Mouse (Mus musculus): Measurements from ENCODE around the gene Treml1. TPM values are rescaled to one million over a fixed set of nuclear protein-coding genes. Genes with fewer than 3 reads are reported as not detected.

Gene Treml1
- polyA plus RNA-seq, 1 experiment from 2014 or later: 0.59 TPM

- Histone ChIP-seq H3K9me3 (no peaks in the 10 kb centered on the region), H3K9ac (replicated peaks) (no peak overlapping the region), H3K4me2 (replicated peaks) (no peak overlapping the region), H3K36me3 (no peaks in the 10 kb centered on the region), H3K4me1 (replicated peaks) (no peaks in the 10 kb centered on the region), H3K27me3 (no peaks in the 10 kb centered on the region), H3K4me3 (replicated peaks) (no peak overlapping the region), H3K27ac (no peak overlapping the region)
- WGBS: 88% methylated on average over 8 of the region's 8 CpGs
- no peak for ATAC-seq
Observed at GRCm38 (mm10) chr17:48362966-48363365, 3.2 kb downstream of the Treml1 start.

- H3K36me3 ChIP-seq: no peaks in the 10 kb centered on the region
- no peak overlapping the region for H3K9ac ChIP-seq (replicated peaks)
- no peaks in the 10 kb centered on the region for H3K27me3 ChIP-seq
- ATAC-seq: no peak
- H3K4me1 ChIP-seq (replicated peaks): no peaks in the 10 kb centered on the region
- no peak overlapping the region for H3K27ac ChIP-seq
- 82% methylated on average over 6 of the region's 6 CpGs for WGBS
- H3K4me2 ChIP-seq (replicated peaks): no peak overlapping the region
- H3K4me3 ChIP-seq (replicated peaks): no peak overlapping the region
- H3K9me3 ChIP-seq: no peaks in the 10 kb centered on the region
Observed at GRCm38 (mm10) chr17:48363421-48363965, 3.8 kb downstream of the Treml1 start.

- no peak for ATAC-seq
- H3K9ac ChIP-seq (replicated peaks): no peak overlapping the region
- H3K27ac ChIP-seq: no peak overlapping the region
- H3K36me3 ChIP-seq: no peaks in the 10 kb centered on the region
- H3K4me2 ChIP-seq (replicated peaks): no peak overlapping the region
- no peaks in the 10 kb centered on the region for H3K4me1 ChIP-seq (replicated peaks)
- H3K4me3 ChIP-seq (replicated peaks): no peak overlapping the region
- H3K9me3 ChIP-seq: no peaks in the 10 kb centered on the region
- WGBS: 68% methylated on average over 9 of the region's 9 CpGs
- no peaks in the 10 kb centered on the region for H3K27me3 ChIP-seq
Observed at GRCm38 (mm10) chr17:48365511-48366155, 5.9 kb downstream of the Treml1 start.

- H3K36me3 ChIP-seq: no peaks in the 10 kb centered on the region
- no peak overlapping the region for H3K27ac ChIP-seq
- H3K9ac ChIP-seq (replicated peaks): no peak overlapping the region
- H3K4me1 ChIP-seq (replicated peaks): no peaks in the 10 kb centered on the region
- no peak overlapping the region for H3K4me3 ChIP-seq (replicated peaks)
- 93% methylated on average over 5 of the region's 5 CpGs for WGBS
- H3K9me3 ChIP-seq: no peaks in the 10 kb centered on the region
- no peaks in the 10 kb centered on the region for H3K27me3 ChIP-seq
- no peak overlapping the region for H3K4me2 ChIP-seq (replicated peaks)
- ATAC-seq: no peak
Observed at GRCm38 (mm10) chr17:48366806-48367205, 7.1 kb downstream of the Treml1 start.

- H3K4me2 ChIP-seq (replicated peaks): no peak overlapping the region
- H3K9ac ChIP-seq (replicated peaks): no peak overlapping the region
- no peak overlapping the region for H3K27ac ChIP-seq
- no peak overlapping the region for H3K4me3 ChIP-seq (replicated peaks)
- H3K4me1 ChIP-seq (replicated peaks): no peaks in the 10 kb centered on the region
- no peaks in the 10 kb centered on the region for H3K36me3 ChIP-seq
- no peak for ATAC-seq
- H3K27me3 ChIP-seq: no peaks in the 10 kb centered on the region
- no peaks in the 10 kb centered on the region for H3K9me3 ChIP-seq
Observed at GRCm38 (mm10) chr17:48371621-48372020, 11.9 kb downstream of the Treml1 start.

DNA sequence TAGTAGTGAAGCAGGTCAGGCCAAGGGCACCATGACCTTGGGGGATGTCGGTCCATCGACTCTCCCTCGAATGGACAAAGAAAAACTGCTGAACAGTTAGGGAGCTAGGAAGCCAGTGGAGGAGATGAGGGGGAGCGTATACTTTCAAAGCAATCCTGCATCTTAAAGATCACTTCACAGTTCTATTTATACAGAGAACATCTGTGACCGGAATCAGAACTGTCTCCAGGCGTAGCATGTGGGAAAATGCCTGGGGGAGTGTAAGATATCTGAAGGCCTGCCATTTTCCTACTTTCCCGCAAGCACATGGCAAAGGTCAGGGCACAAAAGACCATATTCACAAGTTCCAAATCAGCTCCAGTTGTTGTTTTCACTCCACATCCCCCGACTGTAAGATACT is 13.3 kb downstream of the Treml1 start:
- Histone ChIP-seq H3K4me1 (replicated peaks) (no peaks in the 10 kb centered on the region), H3K9me3 (no peaks in the 10 kb centered on the region), H3K4me2 (replicated peaks) (no peak overlapping the region), H3K9ac (replicated peaks) (no peak overlapping the region), H3K36me3 (no peaks in the 10 kb centered on the region), H3K27me3 (no peaks in the 10 kb centered on the region), H3K4me3 (replicated peaks) (no peak overlapping the region), H3K27ac (no peak overlapping the region)
- ATAC-seq: no peak
- WGBS: 89% methylated on average over 8 of the region's 8 CpGs

DNA sequence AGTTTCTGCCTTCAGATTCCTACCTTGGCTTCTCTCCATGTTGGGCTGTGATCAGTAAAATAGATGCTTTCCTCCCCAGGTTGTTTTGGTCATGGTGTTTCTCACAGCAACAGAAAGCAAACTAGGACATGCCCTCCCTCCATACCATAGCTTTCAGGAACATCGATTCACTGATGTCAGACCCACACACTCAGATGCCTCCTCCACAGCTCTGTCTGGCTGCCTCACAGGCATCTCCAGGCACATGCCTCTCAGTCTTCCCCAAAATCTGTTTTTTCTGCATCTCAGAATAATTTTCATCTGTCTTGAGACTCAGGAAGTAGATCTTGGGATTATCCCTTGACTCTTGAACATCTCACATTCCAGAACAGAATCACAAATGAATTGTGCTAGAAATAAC is 16.4 kb downstream of the Treml1 start:
- H3K27ac ChIP-seq: no peak overlapping the region
- H3K9ac ChIP-seq (replicated peaks): no peak overlapping the region
- no peak for ATAC-seq
- H3K27me3 ChIP-seq: no peaks in the 10 kb centered on the region
- no peaks in the 10 kb centered on the region for H3K36me3 ChIP-seq
- 100% methylated on average over 1 of the region's 1 CpGs for WGBS
- H3K9me3 ChIP-seq: no peaks in the 10 kb centered on the region
- H3K4me1 ChIP-seq (replicated peaks): no peaks in the 10 kb centered on the region
- no peak overlapping the region for H3K4me3 ChIP-seq (replicated peaks)
- H3K4me2 ChIP-seq (replicated peaks): no peak overlapping the region

GRCm38 (mm10) chr17:48379050-48379449 is 19.3 kb downstream of the Treml1 start:
- no peaks in the 10 kb centered on the region for H3K4me1 ChIP-seq (replicated peaks)
- H3K27ac ChIP-seq: no peak overlapping the region
- H3K4me3 ChIP-seq (replicated peaks): no peak overlapping the region
- H3K9ac ChIP-seq (replicated peaks): no peak overlapping the region
- ATAC-seq: no peak
- H3K4me2 ChIP-seq (replicated peaks): no peak overlapping the region
- no peaks in the 10 kb centered on the region for H3K36me3 ChIP-seq
- H3K9me3 ChIP-seq: no peaks in the 10 kb centered on the region
- H3K27me3 ChIP-seq: no peaks in the 10 kb centered on the region

DNA sequence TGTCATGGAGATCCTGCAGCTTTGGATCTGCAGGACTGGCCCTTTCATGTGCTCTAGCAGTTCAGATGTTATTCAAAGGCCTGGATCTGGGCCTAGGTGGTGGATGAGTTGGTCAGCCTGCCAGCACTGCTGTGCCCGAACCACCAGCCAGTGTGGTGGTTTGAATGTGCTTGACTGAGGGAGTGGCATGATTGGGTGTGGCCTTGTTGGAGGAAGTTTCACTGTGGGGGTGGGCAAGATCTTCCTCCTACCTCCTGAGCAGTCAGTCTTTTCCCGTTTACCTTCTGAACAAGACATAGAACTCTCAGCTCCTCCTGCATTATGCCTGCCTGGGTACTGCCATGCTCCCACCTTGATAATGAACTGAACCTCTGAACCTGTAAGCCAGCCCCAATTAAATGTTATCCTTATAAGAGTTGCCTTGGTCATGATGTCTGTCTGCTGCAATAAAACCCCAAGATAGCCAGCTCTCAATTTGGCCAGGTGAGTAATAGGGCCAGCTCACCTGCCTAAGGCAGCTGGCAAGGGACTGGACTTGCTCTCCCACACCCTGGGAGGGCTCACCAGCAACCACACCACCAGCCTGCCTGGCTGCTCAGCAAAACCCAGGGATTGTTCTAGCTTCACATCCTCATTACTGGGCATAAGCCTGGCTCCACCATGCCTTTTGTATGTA is 26.2 kb downstream of the Treml1 start:
- Histone ChIP-seq H3K36me3 (peaks cover 53% of the 10 kb centered on the region), H3K4me1 (replicated peaks) (no peaks in the 10 kb centered on the region), H3K9ac (replicated peaks) (no peak overlapping the region), H3K4me3 (replicated peaks) (no peak overlapping the region), H3K27ac (no peak overlapping the region), H3K4me2 (replicated peaks) (no peak overlapping the region), H3K9me3 (no peaks in the 10 kb centered on the region), H3K27me3 (no peaks in the 10 kb centered on the region)
- ATAC-seq: no peak
- WGBS: 78% methylated on average over 2 of the region's 2 CpGs

- 96% methylated on average over 2 of the region's 2 CpGs for WGBS
- no peak overlapping the region for H3K27ac ChIP-seq
- H3K4me1 ChIP-seq (replicated peaks): no peaks in the 10 kb centered on the region
Observed at GRCm38 (mm10) chr17:48388666-48389065, 28.9 kb downstream of the Treml1 start.

GRCm38 (mm10) chr17:48389442-48389841 is 29.7 kb downstream of the Treml1 start:
- no peak overlapping the region for H3K4me2 ChIP-seq (replicated peaks)
- no peak overlapping the region for H3K4me3 ChIP-seq (replicated peaks)
- H3K9ac ChIP-seq (replicated peaks): no peak overlapping the region
- H3K36me3 ChIP-seq: peaks cover 88% of the 10 kb centered on the region
- H3K27ac ChIP-seq: no peak overlapping the region
- no peaks in the 10 kb centered on the region for H3K27me3 ChIP-seq
- 93% methylated on average over 5 of the region's 5 CpGs for WGBS
- no peak for ATAC-seq
- no peaks in the 10 kb centered on the region for H3K4me1 ChIP-seq (replicated peaks)
- H3K9me3 ChIP-seq: no peaks in the 10 kb centered on the region

More at GRCm38 (mm10) chr17:48388666-48389065, 28.9 kb downstream of the Treml1 start:
- no peak overlapping the region for H3K4me2 ChIP-seq (replicated peaks)
- H3K4me3 ChIP-seq (replicated peaks): no peak overlapping the region
- H3K27me3 ChIP-seq: no peaks in the 10 kb centered on the region
- no peak overlapping the region for H3K9ac ChIP-seq (replicated peaks)
- H3K9me3 ChIP-seq: no peaks in the 10 kb centered on the region
- ATAC-seq: no peak
- peaks cover 81% of the 10 kb centered on the region for H3K36me3 ChIP-seq

- H3K27ac ChIP-seq: no peak overlapping the region
- no peak overlapping the region for H3K4me3 ChIP-seq (replicated peaks)
- peaks cover 98% of the 10 kb centered on the region for H3K36me3 ChIP-seq
- no peak overlapping the region for H3K9ac ChIP-seq (replicated peaks)
- 95% methylated on average over 5 of the region's 5 CpGs for WGBS
- ATAC-seq: no peak
- H3K9me3 ChIP-seq: no peaks in the 10 kb centered on the region
- no peaks in the 10 kb centered on the region for H3K27me3 ChIP-seq
- H3K4me1 ChIP-seq (replicated peaks): no peaks in the 10 kb centered on the region
- H3K4me2 ChIP-seq (replicated peaks): no peak overlapping the region
Observed at GRCm38 (mm10) chr17:48391446-48391845, 31.7 kb downstream of the Treml1 start.
